Mouse (Mus musculus) E14TG2a.4 (cell line): ENCODE data around the gene A130010J15Rik.

Experiments used
- CTCF ChIP-seq: conservative IDR thresholded peaks from 2 replicates; pipeline ENCODE4 v1.5.1; 2014; ENCODE audit warnings: low read length
- NANOG ChIP-seq: IDR thresholded peaks from 2 replicates; pipeline ENCODE4 v1.6.1; 2014; ENCODE audit warnings: borderline replicate concordance, low read length, mixed read lengths
- POU5F1 ChIP-seq: IDR thresholded peaks from 2 replicates; pipeline ENCODE4 v1.6.1; 2014; ENCODE audit warnings: low read length, borderline replicate concordance

DNA sequence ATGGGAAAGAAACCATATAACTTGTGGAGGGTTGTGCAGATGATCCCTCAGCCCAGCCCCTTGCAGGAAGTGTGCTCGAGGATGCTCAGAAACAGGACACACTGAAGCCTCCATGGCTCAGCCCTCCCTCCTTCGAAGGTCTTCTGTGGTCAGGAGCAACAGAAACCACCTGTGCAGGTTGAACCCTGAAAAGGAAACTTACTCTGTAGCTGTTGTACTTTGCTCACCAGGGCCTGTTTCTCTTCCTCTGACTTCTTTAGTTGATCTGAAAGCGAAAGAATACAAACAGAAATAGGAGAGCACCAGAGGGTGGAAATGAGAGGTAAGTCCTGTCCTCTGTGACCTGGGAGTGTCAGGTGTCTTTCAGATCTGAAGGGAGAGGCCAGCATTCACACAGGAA, 13.3 kb downstream of the A130010J15Rik start:
- no peak for TF ChIP-seq CTCF
- TF ChIP-seq NANOG = no peak
- no peak for TF ChIP-seq POU5F1
